Mouse (Mus musculus) macrophage (primary cell): Measurements from ENCODE around the gene Npnt. TPM values are rescaled to one million over a fixed set of nuclear protein-coding genes. Genes with fewer than 3 reads are reported as not detected.

ENCODE experiments used
- H3K27ac ChIP-seq: fragments of 350-480 bp; formaldehyde crosslinking; 2 replicates; pipeline ENCODE4 v1.9.0; 2021
- H3K36me3 ChIP-seq: fragments of 350-480 bp; formaldehyde crosslinking; 2 replicates; pipeline ENCODE4 v1.9.0; 2021; ENCODE audit errors: inconsistent target
- H3K4me3 ChIP-seq: fragments of 350-480 bp; formaldehyde crosslinking; 2 replicates; pipeline ENCODE4 v1.9.0; 2021; ENCODE audit errors: inconsistent target
- H3K79me2 ChIP-seq: fragments of 350-480 bp; formaldehyde crosslinking; 2 replicates; pipeline ENCODE4 v1.9.0; 2021; ENCODE audit errors: inconsistent target
- WGBS: methylation state at CpG from one replicate; pipeline ENCODE4 v1.1.7; 2026; ENCODE audit warnings: inconsistent platforms; ENCODE audit not compliant: missing documents; 5-methylcytosine and 5-hydroxymethylcytosine counted together
- polyA plus RNA-seq: library from polyadenylated mRNA; stranded (reverse); fragments of 250-400 nt; gene quantifications from 3 replicates; pipeline ENCODE4 v1.2.4, GENCODE M21; 2018; ENCODE audit warnings: inconsistent platforms

Gene Npnt
- polyA plus RNA-seq, 1 experiment from 2014 or later, result not detected

DNA sequence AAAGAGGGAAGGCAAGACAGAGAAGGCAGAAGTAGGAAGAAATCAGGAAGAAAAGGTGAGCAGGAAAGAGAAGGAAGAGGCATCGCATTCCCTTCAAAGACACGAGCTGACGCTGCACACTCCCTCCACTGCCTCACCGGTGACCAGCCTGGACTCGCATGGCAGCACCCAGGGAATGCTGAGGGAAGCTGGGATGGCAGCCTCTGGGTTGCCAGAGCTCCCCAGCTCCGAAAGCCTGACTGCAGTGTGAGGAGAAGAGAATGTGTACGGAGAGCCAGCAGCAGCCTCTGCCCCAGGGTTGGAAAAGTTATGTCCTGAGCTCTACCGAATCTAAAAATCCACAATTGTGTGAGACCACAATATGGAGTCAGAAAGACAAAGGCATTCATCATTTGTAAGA is 110.6 kb downstream of the Npnt start:
- WGBS, result 100% methylated on average over 8 of the region's 8 CpGs
- no peak overlapping the region for H3K27ac ChIP-seq
- peaks cover 38% of the 10 kb centered on the region; the same call in 1 of the 2 replicates for H3K36me3 ChIP-seq
- no peaks in the 10 kb centered on the region for H3K79me2 ChIP-seq
- no peak overlapping the region for H3K4me3 ChIP-seq

DNA sequence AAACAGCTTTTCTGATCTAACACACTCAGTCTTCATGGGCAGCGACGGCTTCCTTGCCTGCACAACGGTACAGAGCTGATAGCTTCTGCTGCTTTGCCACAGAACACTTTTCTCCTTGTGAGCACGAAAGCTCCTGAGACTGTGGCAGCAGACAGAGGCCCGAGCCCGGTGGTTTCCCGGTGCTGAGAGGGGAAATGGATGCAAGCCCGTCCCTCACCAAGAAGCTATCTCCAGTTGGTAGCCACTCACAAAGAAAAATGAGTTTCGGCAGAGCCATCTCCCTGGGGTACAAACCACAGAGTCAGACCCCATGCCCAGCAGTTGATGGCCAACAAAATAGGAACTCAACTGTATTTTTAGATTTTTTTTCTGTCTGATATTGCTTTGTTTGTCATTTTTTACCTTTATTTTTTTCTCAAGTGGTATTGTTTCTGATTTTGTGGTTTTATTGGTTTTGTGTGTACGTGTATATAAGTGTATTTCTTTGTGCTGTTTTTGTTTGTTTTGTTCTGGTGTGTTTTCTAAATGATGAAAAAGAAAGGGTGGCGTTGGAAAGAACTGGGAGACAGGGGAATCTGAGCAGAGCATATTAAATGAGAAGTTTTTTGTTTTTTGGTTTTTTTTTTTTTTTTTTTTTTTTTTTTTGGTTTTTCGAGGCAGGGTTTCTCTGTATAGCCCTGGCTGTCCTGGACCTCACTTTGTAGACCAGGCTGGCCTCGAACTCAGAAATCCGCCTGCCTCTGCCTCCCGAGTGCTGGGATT is 111.3 kb downstream of the Npnt start:
- Histone ChIP-seq H3K36me3 (peaks cover 38% of the 10 kb centered on the region; the same call in 1 of the 2 replicates), H3K79me2 (no peaks in the 10 kb centered on the region), H3K4me3 (no peak overlapping the region), H3K27ac (no peak overlapping the region)
- 94% methylated on average over 10 of the region's 15 CpGs for WGBS

DNA sequence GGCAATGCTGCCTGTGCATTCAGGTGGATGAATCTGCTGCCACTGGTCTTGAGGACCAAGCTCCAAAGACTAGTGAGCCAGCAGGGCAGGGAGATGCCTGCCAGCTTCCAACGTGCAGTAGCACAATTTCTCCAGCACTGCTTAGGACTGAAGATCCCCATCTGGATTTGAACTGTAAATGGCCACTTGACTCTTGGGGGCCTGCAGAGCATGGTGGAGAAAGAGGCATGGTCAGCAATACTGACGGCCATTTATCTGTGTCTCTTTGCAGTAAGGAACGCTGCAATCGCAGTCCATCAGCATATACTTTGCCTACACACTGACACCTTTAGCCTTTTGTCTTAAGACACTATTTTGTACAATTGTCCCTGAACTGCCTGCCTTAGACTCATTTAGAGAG is 113.0 kb downstream of the Npnt start:
- no peak overlapping the region for H3K4me3 ChIP-seq
- WGBS, result 91% methylated on average over 4 of the region's 4 CpGs
- peaks cover 38% of the 10 kb centered on the region; the same call in 1 of the 2 replicates for H3K36me3 ChIP-seq
- H3K79me2 ChIP-seq, result no peaks in the 10 kb centered on the region
- no peak overlapping the region for H3K27ac ChIP-seq

DNA sequence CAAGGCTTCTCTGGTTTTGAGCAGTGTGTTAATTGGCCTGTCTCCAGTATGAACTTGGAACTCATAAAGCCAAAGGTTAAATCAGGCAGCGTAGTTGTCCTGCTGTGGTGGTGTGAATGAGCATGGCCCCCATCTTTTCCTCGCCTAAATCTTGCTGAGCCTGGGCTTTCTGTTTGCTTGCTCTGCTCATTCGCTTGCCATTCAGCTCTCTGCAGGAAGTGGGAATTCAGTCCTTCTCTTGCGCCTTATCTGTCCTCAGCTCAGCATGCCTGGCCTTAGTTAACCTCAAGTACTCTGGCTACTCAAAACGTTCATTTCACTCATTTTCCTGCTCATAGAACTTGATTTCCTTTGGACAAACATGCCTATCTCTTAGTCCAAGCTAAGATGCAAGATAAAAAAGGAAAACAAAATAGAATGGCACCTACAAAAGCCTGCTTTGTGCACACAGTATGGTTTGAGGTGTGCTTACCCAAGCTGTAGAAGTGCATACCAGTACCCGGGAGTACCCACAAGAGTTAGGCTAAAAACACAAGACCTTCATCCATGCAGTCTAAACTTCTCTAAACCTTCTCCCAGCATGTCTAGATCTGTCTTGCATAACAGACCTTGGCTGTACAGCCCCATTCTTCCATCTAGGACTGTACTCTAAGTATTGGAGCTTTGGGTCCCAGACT is 114.8 kb downstream of the Npnt start:
- Histone ChIP-seq H3K79me2 (no peaks in the 10 kb centered on the region), H3K4me3 (no peak overlapping the region), H3K36me3 (peaks cover 32% of the 10 kb centered on the region; the same call in 1 of the 2 replicates), H3K27ac (no peak overlapping the region)
- 87% methylated on average over 6 of the region's 6 CpGs for whole genome bisulfite sequencing

Other genes starting within 250 kb of the Npnt start
- gene Ints12, start 141.5 kb upstream of the Npnt start, polyA plus RNA-seq, result 14.7 to 30.8 TPM (median 16.7 TPM) in 3 replicates
- 1.5 to 7.2 TPM (median 2.4 TPM) in 3 replicates for gene Gstcd, start 141.7 kb upstream of the Npnt start, polyA plus RNA-seq